Mouse (Mus musculus): ENCODE data around the gene Mindy1. TPM values are rescaled to one million over a fixed set of nuclear protein-coding genes. Genes with fewer than 3 reads are reported as not detected.

Mindy1 gene
- 60.3 and 61.1 TPM in 2 replicates for polyA plus RNA-seq (2012; rRNA removed)

GRCm38 (mm10) chr3:95281216-95282126 is at the start of gene Mindy1, which contains the start of gene Prune1:
TSS of gene Mindy1 (plus strand) at chr3:95281345.
TSS of gene Prune1 (minus strand) at chr3:95282076.
- TF ChIP-seq CTCF (IDR thresholded peaks at IDR 0.05; ENCODE audit: control insufficient read depth, insufficient read depth, insufficient replicate concordance, low read depth, low read length) (no peak), POLR2A (IDR thresholded peaks at IDR 0.05; ENCODE audit: control insufficient read depth, low read depth, low read length) (peak; percentile 27; the same call in 1 of the 2 replicates)
- Histone ChIP-seq H3K36me3 (ENCODE audit: control insufficient read depth, insufficient read depth, low read length) (no peaks in the 10 kb centered on the region; the same call in none of the 2 replicates), H3K4me3 (ENCODE audit: control insufficient read depth, low read depth, low read length) (peak within 1 kb of the TSS; percentile 98), H3K4me1 (ENCODE audit: control insufficient read depth, insufficient read depth, low read length) (peaks cover 9% of the 10 kb centered on the region), H3K27ac (ENCODE audit: control insufficient read depth, insufficient read depth, low read depth, low read length) (peak within 1 kb of the TSS; percentile 96), H3K27me3 (ENCODE audit: control insufficient read depth, insufficient read depth, low read length) (no peaks in the 10 kb centered on the region)

- peak overlapping the region; percentile 78; the same call in 1 of the 2 replicates for H3K27ac ChIP-seq (ENCODE audit: control insufficient read depth, insufficient read depth, low read depth, low read length)
- TF ChIP-seq POLR2A (IDR thresholded peaks at IDR 0.05; ENCODE audit: control insufficient read depth, low read depth, low read length) (no peak), CTCF (IDR thresholded peaks at IDR 0.05; ENCODE audit: control insufficient read depth, insufficient read depth, insufficient replicate concordance, low read depth, low read length) (no peak)
- peak overlapping the region; percentile 94 for H3K4me3 ChIP-seq (ENCODE audit: control insufficient read depth, low read depth, low read length)
- H3K4me1 ChIP-seq (ENCODE audit: control insufficient read depth, insufficient read depth, low read length) = peaks cover 6% of the 10 kb centered on the region
- H3K36me3 ChIP-seq (ENCODE audit: control insufficient read depth, insufficient read depth, low read length) = peaks cover 3% of the 10 kb centered on the region
- H3K27me3 ChIP-seq (ENCODE audit: control insufficient read depth, insufficient read depth, low read length) = no peaks in the 10 kb centered on the region
Observed at GRCm38 (mm10) chr3:95232771-95233170, 48.4 kb upstream of the Mindy1 start.

GRCm38 (mm10) chr3:95233303-95233980 is 47.7 kb upstream of the Mindy1 start:
- Histone ChIP-seq H3K27me3 (ENCODE audit: control insufficient read depth, insufficient read depth, low read length) (no peaks in the 10 kb centered on the region), H3K4me3 (ENCODE audit: control insufficient read depth, low read depth, low read length) (peak overlapping the region; percentile 94), H3K4me1 (ENCODE audit: control insufficient read depth, insufficient read depth, low read length) (peaks cover 6% of the 10 kb centered on the region), H3K27ac (ENCODE audit: control insufficient read depth, insufficient read depth, low read depth, low read length) (0 out of 2 replicates have a peak overlapping the region, but pooled peaks have one; percentile 2), H3K36me3 (ENCODE audit: control insufficient read depth, insufficient read depth, low read length) (peaks cover 3% of the 10 kb centered on the region)
- TF ChIP-seq CTCF (IDR thresholded peaks at IDR 0.05; ENCODE audit: control insufficient read depth, insufficient read depth, insufficient replicate concordance, low read depth, low read length) (no peak), POLR2A (IDR thresholded peaks at IDR 0.05; ENCODE audit: control insufficient read depth, low read depth, low read length) (no peak)

DNA sequence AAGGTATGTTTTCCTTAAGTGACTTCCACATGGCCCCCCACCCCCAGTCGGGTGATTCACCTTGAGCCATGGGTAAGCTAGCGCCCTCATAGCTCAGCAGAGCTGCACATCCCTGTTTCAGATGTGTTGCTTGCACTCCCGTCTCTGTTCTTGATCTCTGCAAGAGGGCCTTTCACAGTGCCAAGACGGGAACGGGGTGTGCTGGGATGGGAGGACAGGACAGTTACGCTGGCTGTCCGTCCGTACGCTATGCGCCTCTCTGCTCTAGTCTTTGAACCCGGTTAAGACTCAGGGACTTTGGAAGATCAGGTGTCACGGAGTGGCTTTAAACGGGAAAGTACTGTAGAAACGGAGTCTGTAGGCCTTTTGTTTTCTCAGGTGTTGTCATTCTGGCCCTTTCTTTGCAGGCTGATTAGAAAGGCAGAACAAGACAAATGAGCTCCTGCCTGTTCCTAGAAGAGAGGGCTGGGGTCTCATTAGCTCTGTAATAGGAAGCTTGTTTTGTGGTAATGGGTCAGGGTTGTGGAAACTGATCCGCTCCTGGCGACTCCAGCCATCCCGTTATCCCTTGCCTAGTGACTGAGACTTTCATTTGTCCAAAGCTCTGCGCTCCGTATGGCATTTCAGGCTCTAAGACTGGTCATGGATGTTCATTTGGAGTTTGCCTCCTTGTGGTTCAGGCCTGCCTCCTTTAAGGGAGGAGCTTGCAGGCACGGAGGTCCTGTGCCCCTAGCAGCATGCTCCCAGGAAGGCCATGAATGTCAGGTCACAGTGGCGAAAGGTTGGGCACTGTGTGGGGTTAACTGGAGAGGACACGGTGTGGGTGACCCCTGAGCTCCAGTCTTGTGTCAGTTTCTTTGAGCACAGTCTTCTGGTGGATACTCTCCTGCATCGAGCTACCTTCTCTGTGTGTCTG is 45.5 kb upstream of the Mindy1 start:
- Histone ChIP-seq H3K36me3 (ENCODE audit: control insufficient read depth, insufficient read depth, low read length) (peaks cover 3% of the 10 kb centered on the region), H3K27ac (ENCODE audit: control insufficient read depth, insufficient read depth, low read depth, low read length) (no peak overlapping the region), H3K4me3 (ENCODE audit: control insufficient read depth, low read depth, low read length) (peak overlapping the region; percentile 62), H3K27me3 (ENCODE audit: control insufficient read depth, insufficient read depth, low read length) (no peaks in the 10 kb centered on the region), H3K4me1 (ENCODE audit: control insufficient read depth, insufficient read depth, low read length) (peaks cover 8% of the 10 kb centered on the region)
- TF ChIP-seq CTCF (IDR thresholded peaks at IDR 0.05; ENCODE audit: control insufficient read depth, insufficient read depth, insufficient replicate concordance, low read depth, low read length) = no peak
- peak; percentile 35; the same call in 1 of the 2 replicates for TF ChIP-seq POLR2A (IDR thresholded peaks at IDR 0.05; ENCODE audit: control insufficient read depth, low read depth, low read length)

- Histone ChIP-seq H3K4me1 (ENCODE audit: control insufficient read depth, insufficient read depth, low read length) (peaks cover 11% of the 10 kb centered on the region), H3K27ac (ENCODE audit: control insufficient read depth, insufficient read depth, low read depth, low read length) (no peak overlapping the region), H3K4me3 (ENCODE audit: control insufficient read depth, low read depth, low read length) (peak overlapping the region; percentile 53), H3K36me3 (ENCODE audit: control insufficient read depth, insufficient read depth, low read length) (peaks cover 3% of the 10 kb centered on the region), H3K27me3 (ENCODE audit: control insufficient read depth, insufficient read depth, low read length) (no peaks in the 10 kb centered on the region)
- TF ChIP-seq POLR2A (IDR thresholded peaks at IDR 0.05; ENCODE audit: control insufficient read depth, low read depth, low read length) (no peak), CTCF (IDR thresholded peaks at IDR 0.05; ENCODE audit: control insufficient read depth, insufficient read depth, insufficient replicate concordance, low read depth, low read length) (no peak)
Observed at GRCm38 (mm10) chr3:95237541-95238099, 43.5 kb upstream of the Mindy1 start.

- H3K36me3 ChIP-seq (ENCODE audit: control insufficient read depth, insufficient read depth, low read length) = no peaks in the 10 kb centered on the region; the same call in 1 of the 2 replicates
Observed at GRCm38 (mm10) chr3:95239022-95239421, 42.1 kb upstream of the Mindy1 start.

More at GRCm38 (mm10) chr3:95239022-95239421, 42.1 kb upstream of the Mindy1 start:
- H3K4me3 ChIP-seq (ENCODE audit: control insufficient read depth, low read depth, low read length) = peak overlapping the region; percentile 92
- H3K27ac ChIP-seq (ENCODE audit: control insufficient read depth, insufficient read depth, low read depth, low read length) = no peak overlapping the region
- H3K27me3 ChIP-seq (ENCODE audit: control insufficient read depth, insufficient read depth, low read length) = no peaks in the 10 kb centered on the region
- H3K4me1 ChIP-seq (ENCODE audit: control insufficient read depth, insufficient read depth, low read length) = peaks cover 11% of the 10 kb centered on the region
- no peak for TF ChIP-seq CTCF (IDR thresholded peaks at IDR 0.05; ENCODE audit: control insufficient read depth, insufficient read depth, insufficient replicate concordance, low read depth, low read length)
